Mouse (Mus musculus) T-helper 1 cell (primary cell): ENCODE results near the gene Jkamp.
"Not testable (repeated sequence)": the region's sequence is repeated elsewhere in the genome, so short reads cannot be mapped to it uniquely, and the experiment has no call there.

Experiments
- in situ Hi-C: fragments of 300-600 bp; cut with MboI, MseI; formaldehyde crosslinking; loops from one replicate; pipeline ENCODE4 v1.15.1; 2025; ENCODE audit warnings: high pct_unique_total_duplicates

Gene Jkamp

DNA sequence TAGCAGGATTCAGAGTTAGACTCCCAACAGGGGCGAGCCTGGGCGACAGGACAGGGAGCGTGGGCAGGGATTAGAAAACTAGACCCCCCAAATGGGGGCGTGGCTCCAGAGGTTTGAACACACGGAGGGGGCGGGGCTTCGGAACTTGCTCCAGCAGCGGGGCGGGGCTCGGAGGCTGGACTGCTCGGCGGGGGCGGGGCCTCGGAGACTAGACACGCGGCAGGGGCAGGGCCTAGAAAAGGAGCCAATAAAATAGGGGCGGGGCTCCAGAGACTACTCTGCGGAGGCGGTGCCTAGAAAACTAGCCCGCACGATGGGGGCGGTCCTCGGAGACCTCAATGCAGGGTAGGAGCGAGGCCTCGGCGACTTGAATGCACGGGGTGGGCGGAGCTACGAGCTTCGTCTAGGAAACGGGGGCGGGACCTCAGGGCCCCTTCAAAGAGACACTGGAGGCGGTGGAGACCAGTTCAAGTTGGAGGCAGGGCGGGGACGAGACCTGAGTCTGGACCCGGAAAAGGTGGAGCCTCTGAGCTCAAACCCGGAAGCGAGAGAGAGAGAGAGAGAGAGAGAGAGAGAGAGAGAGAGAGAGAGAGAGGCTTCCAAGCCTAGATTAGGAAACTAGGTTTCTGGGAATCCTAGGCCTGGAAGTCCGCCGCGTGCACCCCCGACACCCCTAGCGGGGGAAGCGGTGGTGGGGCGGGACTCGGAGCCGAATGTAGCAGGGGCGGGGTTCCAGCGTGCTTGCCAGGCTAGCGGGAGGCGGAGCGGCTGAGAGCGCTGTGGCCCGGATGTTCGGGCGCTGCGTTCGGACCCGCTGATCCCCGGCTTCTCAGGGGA lies at the start of gene Jkamp, which contains the start of gene L3hypdh:
Gene Jkamp, plus strand, starts transcription at position 261 of the 837 bp plus-strand sequence.
Gene L3hypdh, minus strand, starts transcription at position 111 of the 837 bp plus-strand sequence.
- in situ Hi-C loops: loop anchor here (5.0 to 25.0 kb wide), 4 partner anchors 251 to 1819 kb away; partner anchors contain the start of genes Daam1, Hif1a and Pcnx4

DNA sequence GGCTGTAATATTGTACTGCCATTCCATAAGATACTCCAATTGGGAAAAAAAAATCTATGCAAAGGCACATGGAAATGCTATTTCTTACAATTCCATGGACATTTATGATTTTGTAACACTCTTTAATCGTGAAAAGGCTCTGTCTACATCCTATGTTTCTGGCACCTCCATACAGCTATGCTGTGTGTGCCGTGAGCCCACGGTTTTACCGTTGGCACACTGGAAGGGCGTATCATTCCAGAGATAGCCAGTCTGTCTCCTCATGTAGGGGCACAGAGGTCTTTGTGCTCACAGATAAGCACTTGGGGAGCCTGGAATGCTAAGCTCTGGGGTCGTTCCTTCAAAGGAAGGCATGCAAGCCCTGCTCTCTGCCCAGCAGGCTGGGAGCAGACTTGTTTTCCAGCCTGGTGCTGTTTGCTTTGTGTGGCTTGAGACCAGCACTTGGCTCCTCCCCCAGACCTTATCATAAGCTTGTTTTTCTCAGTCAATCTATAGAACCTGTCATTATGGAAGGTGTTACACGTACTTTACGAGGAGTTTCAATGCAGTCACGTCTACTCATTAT lies 49.2 kb upstream of the Jkamp start:
- in situ Hi-C loops: no loop called here

DNA sequence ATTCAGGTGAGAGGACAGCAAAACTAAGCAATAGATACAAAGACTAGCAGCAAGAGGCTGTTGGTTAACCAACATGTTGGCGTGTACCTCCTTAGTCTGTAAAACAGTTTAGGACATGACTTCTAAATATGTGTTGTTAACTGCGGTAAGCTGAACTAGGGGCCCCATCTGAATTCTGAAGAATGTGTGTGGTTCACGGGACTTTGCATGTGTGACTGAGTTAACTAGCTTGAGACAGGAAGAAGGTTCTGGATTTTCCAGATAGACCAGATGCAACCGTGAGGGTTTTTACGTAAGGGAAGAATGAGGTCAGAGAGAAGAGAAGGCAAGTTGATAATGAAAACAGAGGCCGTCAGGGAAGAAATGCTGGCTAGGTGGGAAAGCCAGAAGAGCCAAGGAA lies 48.3 kb upstream of the Jkamp start:
- in situ Hi-C loops: no loop called here

DNA sequence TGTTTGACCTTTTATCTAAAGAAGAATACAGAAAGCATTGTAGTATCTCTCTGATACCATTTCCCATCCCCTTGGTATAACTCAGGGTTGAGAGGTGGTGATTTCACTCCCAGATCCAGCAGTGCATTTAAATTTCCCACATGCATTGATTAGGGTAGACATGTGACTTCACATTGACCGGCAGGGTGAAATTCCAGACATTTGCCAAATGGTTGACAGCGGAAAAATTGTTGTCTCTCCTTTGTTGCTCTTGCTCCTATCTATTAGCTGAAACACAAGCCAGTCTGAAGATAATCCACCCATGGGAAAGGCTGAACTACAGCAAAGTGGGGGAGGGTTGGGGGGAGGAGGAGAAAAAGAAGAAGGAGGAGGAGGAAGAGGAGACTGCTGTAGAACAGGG lies 46.5 kb upstream of the Jkamp start:
- in situ Hi-C loops: no loop called here

DNA sequence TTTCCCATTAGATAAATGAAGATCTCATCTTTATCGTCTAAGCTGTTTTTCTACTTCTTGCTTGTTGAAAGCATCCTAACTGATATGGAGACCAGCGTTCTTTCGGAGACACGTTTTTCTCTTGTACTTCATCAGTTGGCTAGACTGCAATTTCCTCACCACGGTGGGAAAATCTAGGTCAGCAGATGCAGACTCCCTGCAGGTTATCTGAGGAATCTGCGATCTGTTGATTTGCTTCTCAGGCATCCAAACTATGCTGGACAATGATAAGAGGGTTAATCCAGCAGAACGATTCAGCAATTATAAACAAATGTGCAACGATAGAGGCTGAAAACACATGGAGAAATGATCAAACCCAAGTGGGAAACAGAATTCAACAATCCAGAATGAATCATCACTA lies 45.9 kb upstream of the Jkamp start:
- in situ Hi-C loops: no loop called here

DNA sequence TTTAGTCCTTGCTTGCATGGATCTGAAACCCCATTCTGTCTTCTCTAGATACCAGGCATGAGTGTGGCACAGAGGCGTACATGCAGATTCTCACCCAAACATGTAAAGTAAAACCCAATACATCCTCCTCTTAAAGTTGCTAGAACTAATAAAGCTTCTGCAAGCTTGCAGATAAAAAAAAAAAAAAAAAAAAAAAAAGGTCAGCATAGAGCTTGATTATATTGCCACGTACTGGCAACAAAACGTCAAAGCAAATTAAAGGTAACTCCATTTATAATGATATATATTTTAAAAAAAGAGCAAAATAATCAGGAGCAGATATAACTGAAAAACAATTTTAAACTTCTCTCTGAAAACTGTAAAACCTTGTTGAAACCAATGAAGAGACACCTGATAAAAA lies 44.2 kb upstream of the Jkamp start:
- in situ Hi-C loops: no loop called here

DNA sequence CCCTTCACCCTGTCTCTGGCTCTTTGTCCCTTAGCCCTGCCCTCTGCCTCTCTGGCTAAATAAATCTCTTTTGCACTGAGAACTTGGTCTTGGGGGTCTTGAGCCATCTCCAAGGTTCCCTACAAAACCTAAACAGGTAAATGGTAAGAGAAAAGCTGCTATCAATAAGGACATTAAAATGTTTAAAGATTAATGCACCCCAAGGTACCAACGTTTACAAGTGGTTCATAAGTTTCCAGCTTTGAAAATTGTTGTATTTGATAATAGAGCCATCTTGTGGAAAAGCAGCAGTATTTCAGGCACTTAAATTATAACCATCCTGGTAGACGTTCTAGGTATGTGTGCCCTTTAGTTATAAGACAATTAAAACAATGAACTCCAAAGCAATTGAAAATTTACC lies 37.9 kb upstream of the Jkamp start:
- in situ Hi-C loops: loop anchor here (5.0 kb wide), 1 partner anchor 285 kb away; no protein-coding TSS in a partner anchor

DNA sequence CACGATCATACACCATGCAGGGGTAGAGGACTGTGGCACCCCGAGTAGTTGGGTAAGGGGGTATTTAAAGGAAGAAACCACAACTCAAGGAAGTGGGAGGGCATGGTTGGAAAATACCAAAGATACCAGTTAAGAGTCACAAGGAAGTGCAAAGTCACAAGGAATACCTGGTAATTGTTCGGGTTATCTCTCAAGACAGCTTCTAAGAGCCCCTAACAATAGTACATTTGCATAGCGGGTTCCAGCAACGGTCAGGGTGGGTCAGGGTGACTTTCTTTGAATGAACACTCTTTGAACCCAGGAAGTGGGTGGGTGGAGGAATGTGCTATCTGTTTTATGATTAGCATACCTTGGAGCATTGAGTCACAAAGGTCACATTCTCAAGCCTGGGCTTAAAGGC lies 35.2 kb upstream of the Jkamp start:
- in situ Hi-C loops: not testable (repeated sequence)

DNA sequence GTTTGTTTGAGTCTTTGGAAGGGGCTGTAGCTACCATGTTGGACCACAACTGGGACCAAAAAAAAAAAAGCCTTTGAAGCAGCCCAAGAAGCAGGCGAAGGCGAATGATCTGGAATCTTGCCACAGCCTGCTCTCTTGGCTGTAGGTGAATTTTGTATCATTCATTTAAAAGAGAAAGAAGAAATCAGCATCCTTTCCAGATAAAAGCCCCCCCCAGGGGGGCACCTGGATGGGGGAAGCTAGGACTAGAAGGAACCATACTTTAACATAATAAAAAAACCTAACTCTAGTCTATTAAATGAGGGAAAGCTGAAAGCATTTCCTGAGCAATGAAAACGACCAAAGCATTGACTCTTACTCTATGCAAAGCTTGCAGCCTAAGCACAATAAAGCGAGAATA lies 34.6 kb upstream of the Jkamp start:
- in situ Hi-C loops: no loop called here

DNA sequence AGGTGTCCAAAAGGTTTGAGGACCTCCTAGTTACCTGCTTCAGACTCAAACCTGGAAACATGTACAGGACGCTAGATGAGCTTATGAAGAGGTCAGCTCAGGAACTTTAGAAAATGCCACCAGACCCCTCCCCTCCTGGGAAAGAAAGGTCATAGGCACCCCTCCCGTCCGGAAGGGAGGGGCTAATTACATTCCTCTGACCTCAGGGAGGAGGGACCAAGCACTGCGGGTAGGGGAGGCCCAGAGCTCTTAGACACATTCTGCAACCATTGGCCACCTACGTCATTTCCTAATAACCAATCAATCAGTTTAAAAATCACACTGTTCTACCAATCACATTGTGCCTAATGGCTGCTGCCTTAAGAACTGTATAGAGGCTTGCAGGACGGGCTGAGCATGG lies 32.8 kb upstream of the Jkamp start:
- in situ Hi-C loops: no loop called here

DNA sequence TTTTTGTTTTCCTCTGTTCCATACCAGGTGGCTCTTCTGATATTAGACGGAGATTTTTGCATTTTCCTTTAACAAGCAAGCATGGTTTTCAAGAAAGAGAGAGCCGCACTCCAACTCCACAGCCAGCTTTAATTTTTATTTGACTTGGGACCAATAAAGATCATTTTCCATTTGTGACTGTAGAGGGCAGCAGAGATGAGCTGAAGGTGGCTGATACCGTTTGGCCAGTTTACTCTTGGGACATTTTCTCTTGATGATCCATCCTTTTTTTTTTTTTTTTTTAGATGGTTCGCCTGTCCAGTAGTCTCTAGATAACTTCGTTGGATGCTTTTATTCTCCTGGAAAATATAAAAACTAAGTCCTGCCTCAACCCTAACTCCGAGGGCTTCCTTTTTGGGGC lies 32.1 kb upstream of the Jkamp start:
- in situ Hi-C loops: no loop called here

DNA sequence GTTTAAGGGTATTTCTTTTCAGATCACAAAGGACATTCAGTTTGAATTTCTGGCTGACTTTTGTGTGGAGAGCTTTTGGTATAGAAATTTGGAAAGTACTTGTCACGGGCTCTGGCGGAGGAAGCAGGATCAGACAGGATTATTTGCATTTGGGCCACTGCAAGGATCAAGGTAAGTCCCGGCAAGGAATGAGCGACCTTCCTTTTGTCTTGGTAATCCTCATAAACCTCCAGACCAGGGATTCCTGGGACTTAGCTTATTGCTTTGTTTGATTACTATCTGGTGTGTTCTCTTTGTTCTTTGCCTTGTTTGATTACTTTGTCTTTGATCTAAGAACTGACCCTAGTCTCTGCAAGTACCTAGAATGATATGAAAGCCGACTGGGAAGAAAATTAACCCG lies 31.5 kb upstream of the Jkamp start:
- in situ Hi-C loops: no loop called here

DNA sequence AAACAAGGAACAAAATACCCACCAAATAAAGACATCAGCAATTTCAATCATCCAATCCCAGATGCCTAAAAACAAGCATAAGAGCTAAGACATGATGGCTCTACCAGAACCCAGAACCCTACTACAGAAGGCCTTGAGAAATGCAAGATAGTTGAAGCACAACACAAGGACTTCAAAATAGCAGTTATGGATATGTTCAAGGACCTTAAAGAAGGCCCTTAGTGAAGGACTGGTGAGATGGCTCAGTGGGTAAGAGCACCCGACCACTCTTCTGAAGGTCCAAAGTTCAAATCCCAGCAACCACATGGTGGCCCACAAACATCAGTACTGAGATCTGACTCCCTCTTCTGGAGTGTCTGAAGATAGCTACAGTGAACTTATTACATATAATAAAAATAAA lies 27.6 kb upstream of the Jkamp start:
- in situ Hi-C loops: no loop called here

DNA sequence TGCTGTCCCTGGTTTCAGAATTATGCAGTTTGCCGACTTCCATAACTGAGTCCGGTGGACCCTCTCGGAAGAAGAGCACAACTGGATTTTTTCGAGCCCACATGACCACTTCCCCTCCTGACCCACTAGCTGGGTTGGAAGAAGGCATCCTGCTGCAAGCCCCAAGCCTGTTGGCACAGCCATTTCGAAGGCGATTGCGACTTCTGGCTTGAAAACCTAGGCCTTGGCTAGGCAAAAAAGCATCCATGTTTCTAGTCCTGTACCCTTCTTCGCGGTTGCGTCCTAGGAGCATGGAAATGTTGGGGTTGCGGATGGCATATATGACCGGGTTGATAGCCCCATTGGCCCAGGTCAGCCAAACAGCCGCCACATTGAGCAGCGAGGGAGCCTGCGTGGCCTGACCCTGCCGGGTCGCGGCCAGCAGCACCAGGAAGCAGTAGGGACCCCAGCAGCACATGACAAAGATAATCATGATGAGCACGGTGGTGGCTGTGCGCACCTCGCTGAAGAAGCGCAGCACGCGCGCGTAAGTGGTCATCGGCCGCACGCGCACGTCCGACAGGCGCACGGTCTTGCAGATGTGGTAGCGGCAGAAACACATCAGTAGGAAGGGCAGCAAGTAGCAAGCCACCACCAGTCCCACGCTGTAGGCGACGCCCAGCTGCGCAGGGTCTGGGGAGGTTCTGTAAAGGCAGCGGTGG lies 15.6 kb upstream of the Jkamp start:
- in situ Hi-C loops: no loop called here

DNA sequence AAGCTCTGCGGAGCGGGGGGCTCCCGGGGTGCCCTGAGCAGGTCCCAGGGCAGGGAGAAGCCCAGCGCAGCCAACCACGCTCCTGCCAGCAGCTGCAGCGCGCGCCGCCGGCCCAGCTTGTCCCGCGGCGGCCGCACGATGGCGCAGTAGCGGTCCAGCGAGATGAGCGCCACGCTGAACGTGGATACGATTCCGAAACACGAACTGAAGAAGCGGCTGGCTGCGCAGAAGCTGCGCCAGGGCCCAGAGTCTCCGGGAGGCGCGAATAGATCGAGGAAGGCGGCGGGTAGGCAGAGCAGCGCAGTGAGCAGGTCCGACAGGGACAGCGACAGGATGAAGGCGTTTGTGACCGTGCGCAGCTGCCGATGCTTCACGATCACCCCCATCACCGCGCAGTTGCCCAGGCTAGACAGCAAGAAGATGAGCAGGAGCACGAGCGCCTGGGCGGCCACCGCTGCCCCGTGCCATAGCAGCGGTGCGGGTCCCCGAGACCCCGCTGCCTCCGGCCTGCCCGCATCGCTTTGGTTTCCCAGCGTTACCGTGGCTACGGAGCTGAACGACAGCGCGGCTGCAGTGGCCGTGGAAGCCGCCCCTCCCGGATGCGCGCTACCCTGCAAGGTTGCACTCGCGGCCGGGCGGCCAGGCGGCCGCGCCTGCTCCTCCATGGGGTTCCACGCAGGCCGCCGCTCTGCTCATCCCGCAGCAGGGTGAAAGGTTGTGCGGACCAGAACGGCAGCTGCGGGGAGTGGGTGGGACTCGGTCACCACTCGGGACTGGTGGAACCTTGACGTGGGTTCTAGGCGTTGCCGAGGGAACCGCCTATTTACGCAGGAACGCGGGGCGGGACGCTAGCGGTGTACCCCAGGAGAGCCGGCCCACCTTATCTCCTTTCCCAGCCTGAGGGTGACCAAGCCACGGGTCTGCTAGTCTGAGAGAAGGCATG lies 14.8 kb upstream of the Jkamp start, which contains the start of gene Gpr135:
Gene Gpr135, minus strand, starts transcription at position 799 of the 943 bp plus-strand sequence.
- in situ Hi-C loops: no loop called here

DNA sequence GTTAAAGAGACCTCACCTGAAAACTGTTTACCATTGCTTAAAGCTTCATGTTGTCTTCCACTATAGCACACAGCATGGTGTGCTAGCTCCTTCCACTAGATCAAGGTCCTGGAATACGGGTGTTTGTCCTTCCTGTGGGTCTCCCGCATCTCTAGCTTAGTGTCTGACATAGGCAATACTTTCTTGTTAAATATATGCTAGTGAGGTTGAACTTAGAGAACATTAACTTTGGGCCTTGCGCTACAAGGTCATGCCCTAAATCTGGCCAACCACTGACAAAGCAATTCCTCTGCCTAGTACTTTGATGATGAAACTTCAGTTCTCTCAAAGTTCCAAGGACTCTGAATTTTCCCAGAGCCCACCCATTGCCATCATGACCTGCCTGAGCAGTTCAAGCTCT lies 7.1 kb upstream of the Jkamp start:
- in situ Hi-C loops: loop anchor here (25.0 kb wide), 1 partner anchor 459 kb away; the partner anchor contains the start of gene Pcnx4

DNA sequence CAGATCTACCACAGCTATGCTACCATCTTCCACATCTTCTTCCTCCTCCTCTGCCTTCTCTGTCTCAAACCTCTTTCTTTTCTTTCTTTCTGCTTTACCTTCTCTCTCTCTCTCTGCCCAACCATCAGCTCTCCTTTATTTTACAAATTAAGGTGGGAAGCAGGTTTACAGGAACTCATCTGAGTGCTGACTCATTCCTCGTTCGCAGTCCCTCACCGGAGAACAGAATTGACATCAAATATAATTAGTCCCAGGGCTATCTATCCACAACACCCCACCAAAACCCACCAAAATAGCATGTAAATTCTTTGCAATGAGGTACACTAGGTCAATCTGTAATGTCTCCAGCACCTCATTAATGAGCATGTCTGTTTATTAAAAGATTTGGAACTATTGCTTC lies 3.4 kb upstream of the Jkamp start:
- in situ Hi-C loops: loop anchor here (10.0 to 25.0 kb wide), 3 partner anchors 247 to 1823 kb away; partner anchors contain the start of genes Daam1, Hif1a and Pcnx4

DNA sequence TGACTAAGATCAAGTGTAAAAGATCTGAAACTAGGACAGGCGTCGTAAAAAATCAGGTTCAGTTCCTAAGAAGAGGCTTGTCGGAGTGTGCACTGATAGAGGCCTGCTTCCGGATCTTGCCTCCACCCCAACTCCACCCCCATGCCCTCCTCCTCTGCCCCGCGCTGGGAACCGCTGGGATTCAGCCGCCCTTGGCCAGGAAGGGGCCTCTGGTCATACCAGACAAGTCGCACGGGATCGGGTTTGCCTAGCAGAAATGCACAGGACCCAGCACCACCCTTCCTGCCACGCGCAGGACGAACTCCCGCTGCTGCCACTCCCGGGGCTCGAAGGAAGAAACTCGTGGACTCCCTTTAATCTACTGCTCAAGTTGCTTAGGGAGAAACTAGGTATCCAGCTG lies 3.0 kb upstream of the Jkamp start:
- in situ Hi-C loops: loop anchor here (10.0 to 25.0 kb wide), 3 partner anchors 248 to 1822 kb away; partner anchors contain the start of genes Daam1, Hif1a and Pcnx4

DNA sequence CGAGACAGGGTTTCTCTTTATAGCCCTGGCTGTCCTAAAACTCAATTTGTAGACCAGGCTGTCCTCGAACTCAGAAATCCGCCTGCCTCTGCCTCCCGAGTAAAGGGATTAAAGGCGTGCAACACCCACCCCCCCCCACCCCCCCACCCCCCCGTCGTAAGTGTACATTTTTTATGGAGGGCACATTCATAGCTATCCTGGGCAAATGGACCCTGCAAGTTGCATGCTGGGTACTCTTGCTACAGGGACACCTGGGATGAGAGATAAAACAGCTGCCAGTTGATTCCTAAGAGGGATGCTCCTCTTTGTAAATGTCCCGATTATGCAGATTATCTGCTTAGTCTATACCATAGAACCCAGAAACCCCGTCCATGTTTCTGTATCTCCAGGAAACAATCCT lies 2.1 kb upstream of the Jkamp start:
- in situ Hi-C loops: loop anchor here (10.0 to 25.0 kb wide), 3 partner anchors 248 to 1822 kb away; partner anchors contain the start of genes Daam1, Hif1a and Pcnx4

DNA sequence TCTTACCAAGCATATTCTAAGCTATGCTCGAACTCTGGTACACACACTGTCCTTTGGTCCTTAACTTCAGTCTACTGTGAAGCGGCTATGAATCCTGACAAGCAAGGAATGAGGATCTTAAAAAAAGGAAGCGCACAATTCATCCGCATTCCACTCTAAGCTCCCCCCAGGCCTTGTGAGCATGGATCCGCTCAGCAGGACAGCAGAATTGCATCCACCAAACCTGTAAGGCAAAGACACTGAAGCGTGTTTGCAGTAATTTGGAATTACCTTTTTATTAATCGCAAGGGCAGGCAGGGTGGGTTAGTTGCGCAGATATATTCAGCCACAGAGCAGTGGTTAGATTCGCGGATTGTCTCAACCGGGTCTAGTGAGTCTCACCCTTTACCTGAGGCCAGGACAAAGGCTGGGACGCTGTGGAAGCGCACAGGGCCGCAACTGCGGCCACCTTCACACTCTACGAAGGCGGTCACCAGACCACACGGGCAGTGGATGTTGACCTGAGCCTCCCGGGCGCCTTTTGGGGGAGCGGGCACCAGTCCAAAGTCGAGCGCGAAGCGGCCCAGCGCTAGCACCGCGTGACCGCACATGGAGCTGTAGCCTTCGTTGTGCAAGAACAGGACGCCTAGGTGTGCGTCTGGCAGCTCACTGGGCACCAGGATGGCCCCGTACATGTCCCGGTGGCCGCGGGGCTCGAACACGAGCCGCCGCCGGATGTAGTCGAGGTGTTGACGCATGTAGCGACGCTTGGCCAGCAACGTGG lies 947 bp upstream of the Jkamp start:
- in situ Hi-C loops: loop anchor here (5.0 to 25.0 kb wide), 4 partner anchors 250 to 1820 kb away; partner anchors contain the start of genes Daam1, Hif1a and Pcnx4
